20 mouse cellular contexts compared by ENCODE assay signal in the genomic region with DNA sequence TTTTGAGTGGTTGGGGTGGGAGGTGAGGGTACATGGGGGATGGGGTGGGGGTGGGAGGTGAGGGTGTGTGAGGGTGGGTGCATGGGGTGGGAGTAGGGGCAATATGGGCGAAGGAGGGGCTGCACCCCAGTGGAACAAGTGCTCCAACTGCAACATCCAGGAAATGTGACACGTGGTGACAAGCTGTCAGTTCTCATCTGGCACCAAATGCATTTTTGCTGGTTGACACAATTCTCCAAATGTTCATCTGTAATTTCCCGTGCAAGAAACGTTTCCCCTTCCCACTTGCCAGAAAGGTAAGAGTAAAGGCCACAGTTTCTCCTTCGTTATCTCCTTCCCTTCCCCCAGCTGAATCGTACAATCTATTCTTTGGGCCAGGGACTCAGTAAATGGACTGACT. TPM values are rescaled to one million over a fixed set of nuclear protein-coding genes. Genes with fewer than 3 reads are reported as not detected.
DNase-seq lines count a peak whose midpoint lies in the region; ATAC-seq and TF ChIP-seq lines count a peak whose summit lies in the region.
"Had no signal": no experiment of that assay in that cellular context is flagged by ENCODE, and none has a peak within 500 bp of the region (broad histone marks: within the 10 kb centered on the region; RNA-seq: fewer than 3 reads in every experiment).

No protein-coding gene starts in this region.

- H3K36me3 ChIP-seq in forebrain, embryonic 15.5 days: no peaks in the 10 kb centered on the region
- H3K36me3 ChIP-seq in forebrain, embryonic 13.5 days (ENCODE audit: poor library complexity, severe bottlenecking): peaks cover 5% of the 10 kb centered on the region; the same call in 1 of the 2 replicates
- H3K36me3 ChIP-seq in intestine, embryonic 14.5 days (ENCODE audit: control insufficient read depth, insufficient read depth, low read length): no peaks in the 10 kb centered on the region; the same call in 1 of the 2 replicates
- H3K36me3 ChIP-seq in intestine, postnatal 0 days (ENCODE audit: control insufficient read depth, insufficient read depth): no peaks in the 10 kb centered on the region
- no peaks in the 10 kb centered on the region for H3K36me3 ChIP-seq in neural tube, embryonic 15.5 days
- H3K36me3 ChIP-seq in lung, postnatal 0 days (ENCODE audit: insufficient read depth, low read length): no peaks in the 10 kb centered on the region
- H3K36me3 ChIP-seq: midbrain, embryonic 15.5 days had no signal

- no peak for TF ChIP-seq POLR2A in brain, embryonic 14.5 days (IDR thresholded peaks at IDR 0.05; ENCODE audit: borderline replicate concordance, extremely low read depth, insufficient read depth, insufficient read length, poor library complexity, severe bottlenecking)

- no peak for TF ChIP-seq CTCF in intestine, postnatal 0 days (IDR thresholded peaks at IDR 0.05; ENCODE audit: low read depth)
- TF ChIP-seq CTCF in brain, embryonic 14.5 days (IDR thresholded peaks at IDR 0.05; ENCODE audit: borderline replicate concordance, extremely low read depth, insufficient read depth, insufficient read length): no peak
- no peak for TF ChIP-seq CTCF in lung, postnatal 0 days (IDR thresholded peaks at IDR 0.05)

- H3K4me2 ChIP-seq in forebrain, embryonic 15.5 days (replicated peaks): peak overlapping the region; percentile 78
- H3K4me2 ChIP-seq in forebrain, embryonic 13.5 days: no peak overlapping the region
- 0 out of 2 replicates have a peak overlapping the region, but pooled peaks have one; percentile 7 for H3K4me2 ChIP-seq in intestine, embryonic 14.5 days (ENCODE audit: low read length)
- H3K4me2 ChIP-seq in intestine, postnatal 0 days (replicated peaks; ENCODE audit: low read depth): no peak overlapping the region
- H3K4me2 ChIP-seq in neural tube, embryonic 15.5 days: no peak overlapping the region
- H3K4me2 ChIP-seq in lung, postnatal 0 days (replicated peaks; ENCODE audit: low read depth, low read length): no peak overlapping the region
- H3K4me2 ChIP-seq: limb, embryonic 15.5 days; midbrain, embryonic 15.5 days had no signal

- WGBS in forebrain, embryonic 15.5 days: 33% methylated on average over 6 of the region's 6 CpGs
- 51% methylated on average over 6 of the region's 6 CpGs for WGBS in forebrain, embryonic 13.5 days
- WGBS in intestine, embryonic 14.5 days: 63% methylated on average over 6 of the region's 6 CpGs
- WGBS in intestine, postnatal 0 days: 61% methylated on average over 6 of the region's 6 CpGs
- WGBS in neural tube, embryonic 15.5 days: 65% methylated on average over 6 of the region's 6 CpGs
- 47% methylated on average over 6 of the region's 6 CpGs for WGBS in lung, postnatal 0 days

- no peaks in the 10 kb centered on the region for H3K27me3 ChIP-seq in forebrain, embryonic 15.5 days
- peaks cover 25% of the 10 kb centered on the region for H3K27me3 ChIP-seq in forebrain, embryonic 13.5 days
- H3K27me3 ChIP-seq in intestine, embryonic 14.5 days (replicated peaks; ENCODE audit: control insufficient read depth, insufficient read depth, low read length): no peaks in the 10 kb centered on the region
- no peaks in the 10 kb centered on the region for H3K27me3 ChIP-seq in intestine, postnatal 0 days (replicated peaks; ENCODE audit: control insufficient read depth, insufficient read depth, low read length)
- no peaks in the 10 kb centered on the region for H3K27me3 ChIP-seq in neural tube, embryonic 15.5 days (replicated peaks)
- H3K27me3 ChIP-seq in lung, postnatal 0 days (replicated peaks; ENCODE audit: insufficient read depth, low read length): no peaks in the 10 kb centered on the region
- H3K27me3 ChIP-seq: limb, embryonic 15.5 days; midbrain, embryonic 15.5 days had no signal

- no peaks in the 10 kb centered on the region for H3K9me3 ChIP-seq in forebrain, embryonic 15.5 days
- no peaks in the 10 kb centered on the region for H3K9me3 ChIP-seq in forebrain, embryonic 13.5 days (replicated peaks)
- H3K9me3 ChIP-seq in intestine, embryonic 14.5 days (ENCODE audit: control insufficient read depth, low read length): no peaks in the 10 kb centered on the region
- no peaks in the 10 kb centered on the region for H3K9me3 ChIP-seq in intestine, postnatal 0 days (ENCODE audit: control insufficient read depth)
- H3K9me3 ChIP-seq in neural tube, embryonic 15.5 days (replicated peaks): no peaks in the 10 kb centered on the region
- H3K9me3 ChIP-seq in lung, postnatal 0 days (ENCODE audit: low read length): no peaks in the 10 kb centered on the region
- H3K9me3 ChIP-seq: limb, embryonic 15.5 days; midbrain, embryonic 15.5 days had no signal

- ATAC-seq in forebrain, embryonic 15.5 days (replicated peaks): no peak
- no peak for ATAC-seq in forebrain, embryonic 13.5 days
- no peak for ATAC-seq in intestine, embryonic 14.5 days (replicated peaks; ENCODE audit: low FRiP score, low TSS enrichment, low read depth)
- no peak for ATAC-seq in intestine, postnatal 0 days
- no peak for ATAC-seq in neural tube, embryonic 15.5 days (ENCODE audit: low FRiP score)
- ATAC-seq in lung, postnatal 0 days: no peak
- ATAC-seq: activated CD4-positive, CD25-positive, alpha-beta regulatory T cell, adult 4 months; liver, postnatal 0 days; midbrain, embryonic 15.5 days had no signal

- DNase-seq in intestine, embryonic 14.5 days (ENCODE audit: low spot score): no peak
- DNase-seq in brain, embryonic 14.5 days (ENCODE audit: low read depth): peak; percentile 72
- DNase-seq in lung, postnatal 0 days (ENCODE audit: low spot score): no peak
- no peak for DNase-seq in gastrocnemius, adult 8-10 months (ENCODE audit: low spot score in 2 of 2)
- DNase-seq: adrenal gland, postnatal 36 days; cerebellum, postnatal 36 days; liver, postnatal 0 days; thymus, postnatal 4 days had no signal

- H3K27ac ChIP-seq in forebrain, embryonic 15.5 days (replicated peaks): peak overlapping the region; percentile 62
- H3K27ac ChIP-seq in forebrain, embryonic 13.5 days: no peak overlapping the region
- H3K27ac ChIP-seq in intestine, embryonic 14.5 days (ENCODE audit: low read depth): no peak overlapping the region; the same call in 1 of the 2 replicates
- H3K27ac ChIP-seq in intestine, postnatal 0 days (ENCODE audit: low read depth, low read length): no peak overlapping the region
- peak overlapping the region; percentile 33; the same call in 1 of the 2 replicates for H3K27ac ChIP-seq in neural tube, embryonic 15.5 days (replicated peaks)
- H3K27ac ChIP-seq in lung, postnatal 0 days (ENCODE audit: low read length): no peak overlapping the region
- H3K27ac ChIP-seq: limb, embryonic 15.5 days; midbrain, embryonic 15.5 days had no signal

- H3K4me1 ChIP-seq in forebrain, embryonic 15.5 days: peaks cover 75% of the 10 kb centered on the region
- peaks cover 70% of the 10 kb centered on the region for H3K4me1 ChIP-seq in forebrain, embryonic 13.5 days
- H3K4me1 ChIP-seq in intestine, embryonic 14.5 days (replicated peaks; ENCODE audit: control insufficient read depth, insufficient read depth, low read length): peaks cover 32% of the 10 kb centered on the region
- peaks cover 8% of the 10 kb centered on the region; the same call in 1 of the 2 replicates for H3K4me1 ChIP-seq in intestine, postnatal 0 days (replicated peaks; ENCODE audit: control insufficient read depth, insufficient read depth, low read length)
- H3K4me1 ChIP-seq in neural tube, embryonic 15.5 days: peaks cover 69% of the 10 kb centered on the region
- peaks cover 15% of the 10 kb centered on the region; the same call in 1 of the 2 replicates for H3K4me1 ChIP-seq in lung, postnatal 0 days (ENCODE audit: insufficient read depth, low read depth, low read length)

- H3K4me3 ChIP-seq in forebrain, embryonic 15.5 days: peak overlapping the region; percentile 12; the same call in 1 of the 2 replicates
- H3K4me3 ChIP-seq in forebrain, embryonic 13.5 days: no peak overlapping the region
- H3K4me3 ChIP-seq in intestine, embryonic 14.5 days (ENCODE audit: low read depth, low read length): no peak overlapping the region
- H3K4me3 ChIP-seq in intestine, postnatal 0 days (ENCODE audit: low read depth, low read length): no peak overlapping the region
- no peak overlapping the region for H3K4me3 ChIP-seq in neural tube, embryonic 15.5 days (replicated peaks)
- no peak overlapping the region for H3K4me3 ChIP-seq in lung, postnatal 0 days (ENCODE audit: low read depth, low read length)
- H3K4me3 ChIP-seq: limb, embryonic 15.5 days; midbrain, embryonic 15.5 days had no signal

- TF ChIP-seq EP300 in lung, postnatal 0 days (IDR thresholded peaks at IDR 0.05): no peak

- H3K9ac ChIP-seq in forebrain, embryonic 15.5 days (replicated peaks): no peak overlapping the region
- no peak overlapping the region for H3K9ac ChIP-seq in forebrain, embryonic 13.5 days
- H3K9ac ChIP-seq in intestine, embryonic 14.5 days (ENCODE audit: low read length): no peak overlapping the region
- H3K9ac ChIP-seq in intestine, postnatal 0 days (ENCODE audit: low read depth, low read length): no peak overlapping the region
- 0 out of 2 replicates have a peak overlapping the region, but pooled peaks have one; percentile 8 for H3K9ac ChIP-seq in neural tube, embryonic 15.5 days (replicated peaks)
- no peak overlapping the region for H3K9ac ChIP-seq in lung, postnatal 0 days (replicated peaks; ENCODE audit: low read depth)
- H3K9ac ChIP-seq: limb, embryonic 15.5 days; liver, postnatal 0 days; midbrain, embryonic 15.5 days had no signal

RNA-seq across cellular contexts. Expression of a gene that starts 7.6 kb away (rescaled TPM):
- 33.5 and 34.9 TPM in 2 replicates for polyA plus RNA-seq in forebrain, embryonic 15.5 days (2015; fragmentation: Nextera tagmentation; extraction: Ambion mirVana)
- polyA plus RNA-seq in forebrain, embryonic 13.5 days (2015; fragmentation: Nextera tagmentation; extraction: Ambion mirVana): 14.1 and 14.5 TPM in 2 replicates
- polyA plus RNA-seq in intestine, embryonic 14.5 days (2014; fragmentation: Nextera tagmentation; extraction: Ambion mirVana): 18.5 and 21.2 TPM in 2 replicates
- polyA plus RNA-seq in intestine, postnatal 0 days (2015; fragmentation: Nextera tagmentation; extraction: Ambion mirVana): 2.2 and 3.4 TPM in 2 replicates
- polyA plus RNA-seq in brain, embryonic 14.5 days (2012; rRNA removed): 23.8 and 29.7 TPM in 2 replicates
- polyA plus RNA-seq in neural tube, embryonic 15.5 days (2015; fragmentation: Nextera tagmentation; extraction: Ambion mirVana): 9.1 and 10.6 TPM in 2 replicates
- polyA plus RNA-seq in lung, postnatal 0 days (2015; fragmentation: Nextera tagmentation; extraction: Ambion mirVana): 8.3 and 8.6 TPM in 2 replicates
- total RNA-seq in gastrocnemius, adult 8-10 months (2022): 10 to 100 TPM; 26.3 to 45.2 (median 31.7) TPM

RNA-seq across cellular contexts. Expression of a gene that starts 48.1 kb away (rescaled TPM):
- polyA plus RNA-seq in forebrain, embryonic 15.5 days (2015; fragmentation: Nextera tagmentation; extraction: Ambion mirVana): not detected in 2 replicates
- not detected in 2 replicates for polyA plus RNA-seq in forebrain, embryonic 13.5 days (2015; fragmentation: Nextera tagmentation; extraction: Ambion mirVana)
- 0.49 and 0.71 TPM in 2 replicates for polyA plus RNA-seq in intestine, embryonic 14.5 days (2014; fragmentation: Nextera tagmentation; extraction: Ambion mirVana)
- polyA plus RNA-seq in intestine, postnatal 0 days (2015; fragmentation: Nextera tagmentation; extraction: Ambion mirVana): not detected in 2 replicates
- 0.18 and 0.34 TPM in 2 replicates for polyA plus RNA-seq in brain, embryonic 14.5 days (2012; rRNA removed)
- 0.20 and 0.22 TPM in 2 replicates for polyA plus RNA-seq in neural tube, embryonic 15.5 days (2015; fragmentation: Nextera tagmentation; extraction: Ambion mirVana)
- 0.45 and 0.57 TPM in 2 replicates for polyA plus RNA-seq in lung, postnatal 0 days (2015; fragmentation: Nextera tagmentation; extraction: Ambion mirVana)
- not detected for total RNA-seq in gastrocnemius, adult 8-10 months (2022)
- total RNA-seq: adrenal gland, postnatal 36 days; hematopoietic stem cell, adult 5-6 weeks; layer of hippocampus, adult 8-10 months; left cerebral cortex, postnatal 14 days had no signal
- polyA plus RNA-seq: heart, embryonic 14.5 days; liver, postnatal 0 days; testis, adult 2 months had no signal

Comparison
In these comparisons a context has a peak if more than half of its experiments do, and no peak if none do; other contexts are left out.
1. H3K27ac ChIP-seq: peak in forebrain, embryonic 15.5 days (single experiment) and neural tube, embryonic 15.5 days (single experiment); none in forebrain, embryonic 13.5 days (single experiment), intestine, embryonic 14.5 days (single experiment), intestine, postnatal 0 days (single experiment) and lung, postnatal 0 days (single experiment).
2. H3K4me2 ChIP-seq: peak in forebrain, embryonic 15.5 days (single experiment) and intestine, embryonic 14.5 days (single experiment); none in forebrain, embryonic 13.5 days (single experiment), intestine, postnatal 0 days (single experiment), neural tube, embryonic 15.5 days (single experiment) and lung, postnatal 0 days (single experiment).